Mouse (Mus musculus): ENCODE results near the gene Cela3b.
A peak's percentile ranks its signal among the peaks of the same experiment; 100 is the strongest.

The Cela3b gene

DNA sequence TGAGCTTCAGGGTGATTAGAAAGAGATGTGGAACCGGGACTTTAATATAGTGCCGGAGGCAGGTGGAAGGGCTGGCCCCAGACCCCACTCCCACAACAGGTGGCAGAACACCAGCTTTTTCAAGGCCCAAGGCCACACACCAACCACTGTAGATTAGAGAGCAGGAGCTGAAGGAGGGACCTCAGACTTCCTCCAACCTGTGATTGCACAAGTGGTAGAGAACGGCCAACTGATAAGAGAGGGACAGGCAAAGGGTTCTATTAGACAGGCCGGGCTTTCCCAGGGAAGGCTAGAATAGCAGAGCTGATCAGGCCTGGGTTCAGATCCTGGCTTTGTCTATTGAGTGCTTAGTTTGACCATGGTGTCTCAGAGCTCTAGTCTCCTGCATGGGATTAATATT is at the start of gene Cela3b:
TSS of gene Cela3b (minus strand) at position 39 of the 400 bp plus-strand sequence.
- DNase-seq = no peak

DNA sequence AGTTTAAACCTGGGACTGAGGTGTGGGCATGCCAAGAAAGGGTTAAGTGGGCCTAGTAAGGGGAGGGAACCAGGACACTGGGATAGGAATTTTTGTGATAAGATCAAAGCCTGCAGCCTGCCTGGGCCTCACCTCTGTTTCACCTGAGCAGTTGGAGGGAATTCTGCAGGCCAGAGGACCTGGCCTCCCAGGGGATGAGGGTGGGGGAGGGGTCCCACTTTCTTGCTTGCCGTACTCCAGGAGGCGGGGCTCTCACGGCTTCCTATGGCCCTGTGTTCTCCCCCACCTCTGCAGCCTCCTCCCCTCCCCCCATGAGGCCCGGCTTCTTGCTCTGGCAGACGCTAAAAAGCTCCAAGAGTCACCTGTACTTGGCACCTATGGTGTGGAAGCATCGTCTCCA is 49.4 kb upstream of the Cela3b start:
- DNase-seq = peak; percentile 24

DNA sequence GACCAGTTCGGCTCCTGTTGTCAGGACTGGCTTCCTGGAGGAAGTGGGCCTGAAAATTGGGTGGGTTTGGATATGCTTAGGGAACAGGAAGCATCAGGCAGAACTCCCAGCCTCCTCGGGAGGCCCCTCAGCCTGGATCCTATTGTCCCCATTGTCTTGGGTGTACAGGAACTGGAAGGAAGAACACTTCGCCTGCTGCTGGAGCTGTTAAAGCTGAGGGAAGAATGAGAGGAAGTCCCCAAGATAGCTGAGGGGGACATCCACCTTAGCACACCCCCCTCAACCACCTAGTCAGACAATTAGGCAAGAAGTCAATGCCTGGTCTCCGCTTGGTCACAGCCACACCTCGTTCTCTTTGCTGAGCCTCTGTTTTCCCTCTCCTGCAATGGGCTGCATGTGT is 48.0 kb upstream of the Cela3b start:
- no peak for DNase-seq

DNA sequence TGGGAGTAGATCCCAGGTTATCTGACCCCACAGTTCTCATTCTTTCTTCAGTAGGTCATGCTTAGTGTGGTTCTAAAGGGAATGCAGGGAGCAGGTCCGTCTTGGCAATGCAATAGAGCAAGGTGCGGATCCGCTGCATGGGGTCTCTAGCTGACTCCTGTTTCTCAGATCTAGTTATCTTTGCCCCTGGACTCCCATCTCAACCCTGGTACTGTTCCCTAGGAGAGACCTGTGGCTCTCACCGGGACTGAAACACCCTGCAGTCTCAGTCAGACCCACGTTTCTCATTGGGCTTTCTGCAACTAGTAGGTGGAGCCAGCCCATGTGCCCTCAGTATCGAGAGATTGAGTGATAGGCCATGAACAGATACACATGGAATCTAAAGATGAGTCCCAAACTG is 47.3 kb upstream of the Cela3b start:
- no peak for DNase-seq

DNA sequence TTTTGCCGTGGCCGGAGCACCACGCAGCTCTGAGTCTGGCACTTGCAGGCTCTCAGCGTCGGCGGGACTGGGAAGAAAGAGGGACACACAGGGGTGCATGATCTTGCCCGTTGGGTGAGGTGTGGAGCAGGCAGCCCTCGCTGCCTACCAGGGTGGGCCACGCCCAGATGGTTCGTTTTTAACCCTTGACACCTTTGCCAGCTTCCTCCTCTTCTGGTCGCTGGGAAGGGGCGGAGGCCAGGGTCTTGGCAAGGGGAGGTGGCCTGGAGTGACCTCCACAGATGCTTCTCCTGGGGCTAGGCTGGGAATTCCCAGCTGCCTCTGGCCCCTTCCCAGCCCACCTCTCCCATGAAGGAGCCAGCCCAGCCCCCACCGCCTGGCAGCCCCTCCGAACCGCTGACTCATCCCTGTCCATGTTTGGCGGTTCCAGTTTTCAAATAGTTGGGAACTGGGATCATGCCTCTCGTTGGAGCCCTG is 46.5 kb upstream of the Cela3b start:
- no peak for DNase-seq

DNA sequence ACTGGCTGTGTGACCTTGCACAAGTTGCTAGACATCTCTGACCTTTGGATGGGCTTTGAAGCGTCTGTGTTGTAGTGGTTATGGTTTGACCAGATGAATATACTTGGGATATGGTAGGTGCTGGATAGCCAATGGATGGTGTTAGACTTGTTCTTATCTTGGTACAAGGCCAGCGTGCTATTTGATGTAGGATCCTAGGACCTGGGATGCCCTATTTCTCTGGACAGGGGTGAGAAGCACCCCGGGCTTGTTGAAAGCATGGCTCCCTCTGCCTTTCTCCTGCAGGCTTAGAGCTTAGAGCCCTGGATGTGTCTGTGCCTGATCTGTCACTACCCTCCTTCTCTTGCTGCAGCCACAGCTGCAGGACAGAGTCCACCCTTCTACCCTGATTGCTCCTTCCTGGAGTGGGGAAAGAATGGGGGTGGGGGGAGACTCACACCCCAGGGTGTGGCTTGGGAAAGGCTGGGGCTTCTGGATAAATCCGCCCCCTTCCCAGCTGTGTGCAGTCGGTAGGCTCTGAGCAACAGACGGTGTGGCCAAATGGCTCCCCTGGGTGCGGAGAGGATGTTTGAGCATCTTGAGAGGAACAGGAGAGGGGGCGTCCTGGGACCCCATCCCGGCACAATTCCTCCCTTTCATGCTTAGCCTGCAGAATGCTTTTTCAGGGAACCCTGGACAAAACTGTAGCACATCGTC is 45.9 kb upstream of the Cela3b start:
- DNase-seq = no peak

DNA sequence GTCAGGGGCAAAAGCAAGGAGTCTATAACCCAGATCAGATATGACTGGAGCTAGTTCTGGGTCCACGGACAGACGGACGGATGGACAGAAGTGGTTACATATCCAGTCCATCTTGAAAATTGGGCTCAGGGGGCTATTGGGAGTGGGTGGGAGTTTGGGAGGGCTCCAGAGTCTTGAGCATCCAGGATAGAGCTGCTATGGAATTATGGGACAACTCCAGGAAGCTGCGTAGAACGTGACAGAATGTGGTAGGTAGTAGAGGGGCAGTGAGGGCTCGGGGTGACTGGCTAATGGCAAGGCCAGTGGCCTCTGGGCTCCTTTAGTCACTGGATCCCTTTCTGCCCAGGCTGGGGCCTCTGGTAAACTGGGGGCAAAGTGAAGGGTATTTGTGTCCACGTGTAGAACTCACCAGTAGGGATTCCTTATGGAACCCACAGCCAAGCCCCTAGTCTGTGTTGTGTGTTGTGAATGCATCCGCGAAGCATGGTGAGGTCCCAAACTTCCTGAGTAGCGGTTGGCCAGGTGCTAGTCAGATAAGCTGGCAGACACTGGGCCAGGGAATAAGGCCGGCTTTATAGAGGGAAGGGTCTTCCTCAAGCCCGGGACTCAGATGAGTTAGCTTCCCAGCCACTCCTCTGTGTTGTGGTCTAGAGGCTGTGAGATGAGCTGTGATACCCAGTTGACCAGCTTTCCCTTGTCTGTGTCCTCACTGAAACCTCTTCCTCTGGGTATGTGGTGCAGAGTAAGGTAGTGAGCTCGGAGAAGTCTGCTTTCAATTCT is 45.1 kb upstream of the Cela3b start:
- no peak for DNase-seq

DNA sequence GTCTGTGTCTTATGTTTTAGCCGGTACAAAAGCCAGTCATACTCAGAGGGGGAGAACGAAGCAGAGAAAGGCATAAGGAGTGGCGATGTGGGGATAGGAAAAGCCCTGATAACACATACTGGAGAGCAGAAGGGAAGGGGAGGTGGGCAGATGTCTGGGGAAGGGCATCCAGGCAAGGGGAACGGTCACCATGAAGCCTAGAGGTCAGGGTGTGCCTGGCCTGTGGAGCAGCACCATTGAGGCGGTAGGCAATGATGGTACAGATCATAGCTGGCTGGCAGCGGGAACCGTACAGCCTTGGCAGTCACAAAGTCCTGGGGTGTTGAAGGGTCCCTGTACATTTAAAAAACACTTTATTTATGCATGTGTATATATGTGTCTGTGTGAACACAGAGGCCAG is 44.4 kb upstream of the Cela3b start:
- no peak for DNase-seq

DNA sequence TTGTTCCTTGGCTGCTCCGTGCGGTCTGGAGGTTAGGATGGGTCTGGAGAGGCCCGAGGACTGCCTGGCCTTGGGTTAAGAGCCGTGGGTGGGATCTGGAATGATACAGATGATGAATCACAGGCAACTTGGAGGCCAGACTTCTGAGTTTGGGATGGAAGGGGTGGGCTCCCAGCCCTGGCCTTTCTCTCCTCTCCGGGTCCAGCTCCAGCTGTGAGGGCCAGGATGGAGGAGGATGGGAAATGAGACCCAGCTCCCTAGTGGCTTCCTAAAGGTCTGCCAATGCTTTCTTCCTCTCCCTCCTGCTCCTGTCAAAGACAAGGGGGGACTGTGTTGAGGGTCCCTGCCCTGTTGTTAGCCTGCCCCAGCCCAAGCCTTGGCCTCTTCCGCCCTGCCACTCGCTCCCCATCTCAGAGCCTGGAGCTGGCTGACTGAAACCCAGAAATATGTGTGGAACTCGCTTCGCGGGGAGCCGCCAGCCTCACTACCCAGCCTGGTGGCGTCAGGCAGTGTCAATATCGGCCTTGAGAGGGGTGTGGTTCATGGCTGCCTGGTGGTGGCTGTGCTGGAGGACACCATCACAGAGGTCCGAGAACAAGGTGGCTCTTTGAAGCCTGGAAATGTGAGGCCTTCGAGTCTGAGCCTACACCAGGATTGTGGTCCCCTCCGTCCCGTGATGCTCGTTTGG is 43.5 kb upstream of the Cela3b start:
- no peak for DNase-seq

DNA sequence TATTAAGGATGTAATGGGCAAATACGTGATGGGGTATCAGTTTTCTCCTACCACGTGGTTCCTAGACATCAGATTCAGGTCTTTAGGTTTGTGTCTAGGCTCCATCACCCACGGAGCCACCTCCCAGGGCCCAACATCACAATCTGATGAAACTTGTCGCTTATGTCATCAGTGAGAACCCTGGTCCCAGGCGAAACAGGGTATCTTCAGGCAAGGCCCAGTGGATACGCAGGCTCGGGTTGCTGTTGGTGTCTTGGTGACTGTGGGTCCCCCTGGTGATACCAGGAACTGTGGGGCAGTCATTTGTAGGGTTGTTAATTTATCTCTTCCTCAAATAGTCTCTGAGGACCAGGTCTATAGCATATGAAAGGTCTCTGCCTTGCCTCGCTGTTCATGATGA is 42.9 kb upstream of the Cela3b start:
- no peak for DNase-seq

DNA sequence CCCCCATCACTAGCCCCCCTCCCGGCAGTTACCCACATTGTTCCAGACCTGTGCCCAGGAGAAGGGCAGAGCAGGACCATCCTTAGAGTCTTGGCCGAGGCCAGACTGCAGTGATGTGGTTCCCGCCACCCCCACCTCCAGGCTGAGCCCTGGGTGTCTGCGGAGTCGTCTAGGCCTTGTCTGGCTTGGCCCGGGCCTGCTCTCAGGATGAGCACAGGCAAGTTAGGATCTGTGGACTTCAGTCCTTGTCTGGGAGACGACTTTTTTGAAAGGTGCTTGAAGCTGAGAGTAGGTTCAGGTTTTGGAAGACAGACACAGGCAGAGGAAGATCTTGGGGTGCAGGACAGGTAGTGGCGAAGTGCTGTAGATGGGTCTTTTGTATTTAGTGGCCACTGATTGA is 41.0 kb upstream of the Cela3b start:
- no peak for DNase-seq

DNA sequence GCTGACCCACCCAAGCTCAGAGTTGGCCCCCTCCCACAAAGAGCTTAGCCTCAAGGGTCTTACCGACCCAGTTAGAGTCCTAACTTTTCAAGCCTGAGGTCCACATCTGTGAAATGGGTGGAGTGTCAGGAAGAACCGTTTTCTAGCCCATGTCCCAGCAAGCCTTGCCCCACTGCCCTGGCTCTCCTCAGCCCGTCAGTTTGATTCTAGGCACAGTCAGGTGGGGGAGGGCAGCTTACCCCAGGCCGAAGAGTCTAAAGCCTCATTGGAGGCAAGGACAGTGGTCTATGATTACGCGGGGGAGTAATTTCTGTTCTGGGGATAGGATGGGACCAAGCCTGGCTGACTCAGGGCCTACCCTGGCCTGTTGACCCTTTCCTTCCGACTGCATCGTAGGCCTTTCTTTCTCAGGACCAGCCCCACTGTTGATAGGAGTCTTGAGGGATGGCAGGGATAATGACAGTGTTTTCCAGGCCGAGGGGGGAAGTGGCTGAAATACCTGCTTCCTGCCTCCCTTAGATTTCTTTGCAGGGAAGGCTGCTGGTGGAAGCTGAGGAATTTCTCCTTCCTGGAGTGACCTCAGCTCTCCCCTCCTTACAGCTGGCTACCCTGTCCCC is 40.5 kb upstream of the Cela3b start:
- DNase-seq = no peak

DNA sequence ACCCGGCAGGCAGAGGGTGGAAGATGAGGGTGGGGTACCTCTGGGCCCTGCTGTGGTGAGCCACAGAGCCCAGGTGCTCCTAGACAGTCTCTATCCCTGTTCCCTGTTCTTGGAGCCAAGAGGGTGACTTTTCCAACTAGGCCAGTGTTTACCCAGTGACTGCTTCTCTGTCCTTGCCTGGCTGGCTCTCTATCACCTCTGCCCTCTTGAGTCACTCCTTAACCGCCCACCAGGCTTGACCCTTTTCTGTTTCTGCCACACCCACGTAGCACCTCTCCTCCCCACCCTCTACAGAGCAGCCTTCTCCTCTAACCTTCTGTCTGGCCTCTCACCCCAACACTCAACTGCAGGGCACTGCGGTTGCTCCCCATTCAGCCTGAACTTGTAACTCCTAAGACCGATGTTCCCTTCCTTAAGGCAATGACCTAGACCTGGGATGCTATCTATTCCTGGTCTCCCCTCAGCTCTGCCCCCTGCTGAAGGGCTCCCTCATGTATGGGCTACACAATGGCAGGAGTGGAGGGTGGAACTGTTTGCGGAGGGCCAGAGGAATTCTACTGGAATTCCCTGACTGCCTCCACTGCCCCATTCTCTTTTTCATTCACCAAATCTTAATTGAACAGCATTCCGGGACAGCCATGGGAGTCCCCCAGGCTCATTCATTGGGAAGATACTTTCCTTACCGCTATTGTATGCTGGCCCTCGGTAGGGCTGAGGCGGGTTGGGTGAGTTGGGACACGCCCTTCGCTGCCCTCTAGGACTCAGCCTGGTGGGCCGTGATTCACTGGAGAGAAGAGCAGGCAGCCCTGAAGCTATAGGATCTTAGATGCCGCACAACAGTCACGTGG is 39.7 kb upstream of the Cela3b start:
- no peak for DNase-seq

DNA sequence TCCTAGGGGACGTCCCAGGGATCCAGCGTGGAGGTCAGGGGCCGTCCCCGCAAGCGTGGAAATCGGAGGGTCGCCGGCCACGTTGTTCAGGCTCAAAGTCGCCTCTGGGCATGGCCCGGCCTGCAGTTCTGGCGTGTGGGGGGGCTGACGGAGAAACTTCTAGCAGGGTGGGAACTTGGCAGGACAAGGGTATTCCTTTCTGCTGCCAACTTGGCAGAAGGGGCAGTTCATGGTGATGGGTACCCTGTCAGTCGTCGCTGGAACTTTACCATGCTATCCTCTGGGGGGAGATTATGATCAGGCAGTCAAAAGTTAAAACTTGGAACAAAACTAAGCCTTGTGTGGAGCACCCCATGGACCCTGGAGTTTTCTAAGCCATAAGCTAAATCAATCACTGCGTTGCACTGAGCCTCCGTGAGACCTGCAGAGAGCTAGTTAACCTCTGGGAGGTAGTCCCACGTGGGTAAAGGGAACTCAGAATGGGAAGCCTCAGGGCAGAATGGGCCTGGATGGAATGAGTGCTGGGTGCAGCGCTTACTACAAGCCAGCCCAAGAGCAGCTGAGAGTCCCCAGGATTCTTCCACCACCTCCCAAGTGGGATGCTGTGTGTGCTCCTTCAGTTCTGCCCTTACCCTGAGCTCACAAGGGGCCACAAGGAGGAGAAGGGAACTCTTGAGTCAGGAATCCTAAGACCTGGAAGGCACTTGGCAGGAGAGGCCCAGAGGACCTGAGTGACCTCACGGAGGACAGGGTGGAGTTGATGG is 38.9 kb upstream of the Cela3b start:
- DNase-seq = peak; percentile 47

DNA sequence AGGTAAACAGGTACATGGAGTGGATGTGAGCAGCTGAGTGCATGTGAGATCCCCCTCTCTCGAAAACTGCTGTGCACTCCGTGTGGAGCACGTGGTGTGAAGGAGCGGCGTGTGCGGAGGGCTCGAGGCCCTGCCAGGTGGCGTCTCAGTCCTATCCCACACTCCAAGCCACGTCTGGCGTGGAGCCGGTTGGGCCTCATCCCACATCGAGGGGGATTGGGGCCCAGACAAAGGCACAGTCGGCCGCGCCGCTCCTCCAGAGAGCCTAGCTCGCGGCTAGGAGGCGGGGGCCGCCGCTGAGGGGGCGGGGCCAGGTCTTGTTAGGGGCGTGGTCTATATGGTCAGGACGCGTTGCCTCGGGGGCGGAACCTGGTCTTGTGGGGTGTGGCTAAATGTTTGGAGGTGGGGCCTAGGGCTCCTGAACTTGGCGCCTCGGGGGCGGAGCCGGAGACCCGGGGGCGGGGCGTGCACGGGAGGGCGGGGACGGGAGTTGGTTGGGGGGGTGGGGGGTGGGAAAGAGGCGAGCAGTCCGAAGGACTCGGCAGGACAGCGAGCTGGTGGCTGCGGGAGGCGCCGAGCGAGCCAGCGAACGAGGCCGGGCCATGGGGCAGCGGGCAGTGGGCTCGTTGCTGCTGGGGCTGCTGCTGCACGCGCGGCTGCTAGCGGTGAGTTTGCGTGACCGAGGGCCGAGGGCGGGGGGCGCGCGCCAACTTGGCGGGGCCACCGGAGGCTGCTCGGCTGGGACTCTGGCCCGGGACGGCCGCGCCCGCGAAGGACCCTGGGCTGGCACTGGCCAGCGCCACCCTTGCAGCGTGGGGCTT is 38.1 kb upstream of the Cela3b start, which contains the start of gene Hspg2:
TSS of gene Hspg2 (plus strand) at position 510 of the 821 bp plus-strand sequence.
- DNase-seq = peak; percentile 97

DNA sequence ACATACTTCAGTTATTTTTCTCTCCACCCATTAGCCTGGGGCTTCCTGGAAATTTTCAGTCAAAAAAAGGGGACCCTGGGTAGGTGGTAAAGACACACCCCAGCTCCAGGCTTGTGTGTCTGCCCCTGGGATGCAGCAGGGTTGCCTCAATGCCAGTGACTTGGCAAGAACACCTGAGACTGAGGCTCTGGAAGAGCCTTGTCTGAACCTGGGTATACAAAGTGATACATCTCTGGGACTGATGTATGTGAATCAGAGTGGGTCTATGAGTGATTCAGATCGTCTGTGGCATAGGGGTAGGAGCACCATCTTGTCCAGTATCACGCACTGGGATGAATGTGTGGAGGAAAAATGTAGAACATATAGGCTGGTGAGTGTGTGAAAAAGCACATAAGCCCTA is 37.2 kb upstream of the Cela3b start:
- no peak for DNase-seq

DNA sequence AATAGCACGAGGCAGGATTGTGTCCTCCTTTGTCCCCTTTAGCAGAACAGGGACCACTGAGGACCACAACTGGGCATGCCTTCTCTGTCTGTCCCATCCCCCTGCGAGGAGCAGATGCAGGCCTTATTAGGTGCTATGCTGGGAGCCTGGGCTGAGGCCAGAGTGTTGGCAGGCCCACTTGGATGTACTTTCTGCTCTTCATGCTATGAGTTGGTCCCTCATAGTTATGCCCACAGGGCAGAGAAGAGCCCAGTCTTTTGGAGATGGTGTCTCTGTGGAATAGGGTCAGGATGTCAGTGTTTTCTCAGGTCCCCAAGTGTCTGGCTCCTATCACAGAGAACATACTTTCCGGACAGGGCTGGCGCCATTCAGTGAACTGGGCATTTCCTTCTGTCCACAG is 36.7 kb upstream of the Cela3b start:
- no peak for DNase-seq

DNA sequence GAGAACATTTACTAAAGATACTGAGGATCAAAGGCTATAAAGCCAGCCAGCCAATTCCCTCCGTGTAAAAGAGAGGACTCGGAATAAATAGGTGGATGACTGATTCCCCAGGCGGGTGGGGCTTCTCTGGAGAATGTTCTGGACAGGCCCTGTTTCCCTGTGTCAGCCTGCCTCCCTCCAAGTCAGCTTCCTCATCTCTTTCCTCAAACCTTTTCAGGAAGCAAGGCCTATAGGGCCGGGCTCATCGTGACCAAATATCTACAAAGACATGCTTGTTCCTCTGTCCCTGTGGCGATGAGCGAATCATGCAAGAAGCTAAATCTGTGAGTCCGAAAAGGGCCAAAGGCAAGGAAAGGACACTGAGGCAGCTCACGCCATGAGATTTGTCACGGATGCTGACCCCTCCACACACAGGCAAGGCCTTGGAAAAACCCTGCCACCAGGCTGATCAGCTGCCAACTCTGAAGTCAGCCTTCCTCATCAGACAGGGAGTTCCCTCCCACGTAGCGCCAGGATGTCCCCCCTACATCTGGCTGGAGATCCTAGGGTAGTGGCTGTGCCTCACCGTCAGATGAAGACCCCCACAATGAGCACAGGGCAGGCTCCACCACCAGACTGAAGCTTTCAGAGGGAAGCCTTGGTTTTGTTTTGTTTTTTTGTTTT is 34.9 kb upstream of the Cela3b start:
- DNase-seq = no peak

DNA sequence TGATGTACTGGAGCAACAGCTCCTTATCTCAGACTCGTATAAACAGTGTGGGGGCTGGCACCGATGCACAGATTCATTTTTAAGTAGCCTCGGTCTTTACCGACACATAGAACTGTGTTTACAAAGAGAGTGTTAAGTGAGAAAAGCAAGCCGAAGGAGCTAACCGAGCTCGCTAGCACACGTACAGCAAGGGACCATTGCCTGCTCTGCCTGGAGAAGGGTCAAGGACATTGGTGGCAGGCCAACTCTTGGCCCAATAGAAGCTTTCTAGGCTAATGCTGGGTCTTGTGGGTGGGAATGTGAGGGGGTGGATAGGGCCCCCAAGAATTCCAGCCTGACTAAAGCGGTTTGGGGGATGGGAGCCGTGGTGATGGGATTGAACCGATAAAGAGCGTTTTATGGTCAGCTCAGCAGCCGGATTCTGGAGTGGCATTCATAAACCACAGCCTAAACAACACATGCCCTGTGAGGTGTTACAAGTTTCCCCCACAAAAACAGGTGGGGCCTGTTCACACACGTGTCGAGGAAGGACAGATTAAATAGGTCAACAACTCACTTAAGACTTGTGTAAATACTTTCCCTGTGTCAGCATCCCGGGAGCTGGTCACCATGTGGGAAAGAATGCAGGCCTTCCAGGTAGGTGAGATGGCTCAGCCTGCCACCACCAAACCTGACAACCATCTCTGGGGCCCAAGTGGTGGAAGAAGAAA is 31.8 kb upstream of the Cela3b start:
- no peak for DNase-seq

Data from retina, postnatal 1 day (tissue).